In genomic region chr5:114570791-114571450, GRCm38 (mm10) we compare ENCODE assay signal across 8 mouse cellular contexts. TPM values are rescaled to one million over a fixed set of nuclear protein-coding genes. Genes with fewer than 3 reads are reported as not detected.
DNase-seq lines count a peak whose midpoint lies in the region; ATAC-seq and TF ChIP-seq lines count a peak whose summit lies in the region.
"Had no signal": no experiment of that assay in that cellular context is flagged by ENCODE, and none has a peak within 500 bp of the region (broad histone marks: within the 10 kb centered on the region; RNA-seq: fewer than 3 reads in every experiment).

No protein-coding gene starts in this region.

- H3K27me3 ChIP-seq in lung, embryonic 15.5 days: peaks cover 27% of the 10 kb centered on the region
- no peaks in the 10 kb centered on the region; the same call in none of the 2 replicates for H3K27me3 ChIP-seq in forebrain, postnatal 0 days (ENCODE audit: insufficient read depth, low read length)
- H3K27me3 ChIP-seq in liver, embryonic 15.5 days: peaks cover 88% of the 10 kb centered on the region
- no peaks in the 10 kb centered on the region for H3K27me3 ChIP-seq in stomach, embryonic 16.5 days (ENCODE audit: control insufficient read depth, insufficient read depth, low read length)

- peak overlapping the region; percentile 13; the same call in 1 of the 2 replicates for H3K9ac ChIP-seq in lung, embryonic 15.5 days
- H3K9ac ChIP-seq in forebrain, postnatal 0 days: peak overlapping the region; percentile 51
- no peak overlapping the region for H3K9ac ChIP-seq in liver, embryonic 15.5 days
- H3K9ac ChIP-seq in stomach, embryonic 16.5 days (ENCODE audit: low read length): peak overlapping the region; percentile 62

- DNase-seq in lung, adult 2 months: no peak
- no peak for DNase-seq in forebrain, postnatal 0 days
- DNase-seq in thymus, postnatal 10 days (ENCODE audit: low spot score in 2 of 2): no peak
- DNase-seq in ovary, postnatal 10 days (ENCODE audit: low spot score): no peak

- WGBS in lung, embryonic 15.5 days: 7% methylated on average over 14 of the region's 14 CpGs
- WGBS in lung, adult 2 months: 18% methylated on average over 14 of the region's 14 CpGs
- 3% methylated on average over 13 of the region's 14 CpGs for WGBS in forebrain, postnatal 0 days
- WGBS in liver, embryonic 15.5 days (ENCODE audit: insufficient replicate concordance): 8% methylated on average over 14 of the region's 14 CpGs
- 8% methylated on average over 14 of the region's 14 CpGs for WGBS in stomach, embryonic 16.5 days

- H3K4me1 ChIP-seq in lung, embryonic 15.5 days: peaks cover 80% of the 10 kb centered on the region
- peaks cover 5% of the 10 kb centered on the region; the same call in 1 of the 2 replicates for H3K4me1 ChIP-seq in lung, adult 2 months (ENCODE audit: control insufficient read depth, insufficient read depth, low read length)
- H3K4me1 ChIP-seq in forebrain, postnatal 0 days (ENCODE audit: insufficient read depth): peaks cover 50% of the 10 kb centered on the region
- H3K4me1 ChIP-seq in liver, embryonic 15.5 days (replicated peaks): peaks cover 61% of the 10 kb centered on the region
- peaks cover 63% of the 10 kb centered on the region for H3K4me1 ChIP-seq in stomach, embryonic 16.5 days (ENCODE audit: control insufficient read depth, insufficient read depth, low read length)

- TF ChIP-seq CTCF in lung, adult 2 months (IDR thresholded peaks at IDR 0.05; ENCODE audit: insufficient read depth, low read length): no peak
- no peak for TF ChIP-seq CTCF in forebrain, postnatal 0 days (IDR thresholded peaks at IDR 0.05; ENCODE audit: low read depth)

- H3K36me3 ChIP-seq in lung, embryonic 15.5 days: no peaks in the 10 kb centered on the region
- H3K36me3 ChIP-seq in forebrain, postnatal 0 days (ENCODE audit: insufficient read depth): no peaks in the 10 kb centered on the region
- no peaks in the 10 kb centered on the region for H3K36me3 ChIP-seq in liver, embryonic 15.5 days (replicated peaks)
- no peaks in the 10 kb centered on the region for H3K36me3 ChIP-seq in stomach, embryonic 16.5 days (ENCODE audit: control insufficient read depth, insufficient read depth, low read length)

- H3K9me3 ChIP-seq in lung, embryonic 15.5 days: no peaks in the 10 kb centered on the region
- H3K9me3 ChIP-seq in forebrain, postnatal 0 days (ENCODE audit: low read length): no peaks in the 10 kb centered on the region
- no peaks in the 10 kb centered on the region for H3K9me3 ChIP-seq in liver, embryonic 15.5 days (replicated peaks)
- H3K9me3 ChIP-seq in stomach, embryonic 16.5 days (replicated peaks; ENCODE audit: control insufficient read depth, low read length): no peaks in the 10 kb centered on the region

- no peak overlapping the region for H3K27ac ChIP-seq in lung, embryonic 15.5 days
- peak overlapping the region; percentile 62; the same call in 1 of the 2 replicates for H3K27ac ChIP-seq in forebrain, postnatal 0 days (ENCODE audit: low read depth, low read length)
- no peak overlapping the region for H3K27ac ChIP-seq in liver, embryonic 15.5 days (replicated peaks)
- H3K27ac ChIP-seq in stomach, embryonic 16.5 days (ENCODE audit: low read length): no peak overlapping the region

- TF ChIP-seq POLR2A in lung, adult 2 months (IDR thresholded peaks at IDR 0.05; ENCODE audit: borderline replicate concordance, extremely low read depth, low read depth, low read length): no peak

- peak overlapping the region; percentile 37 for H3K4me3 ChIP-seq in lung, embryonic 15.5 days
- H3K4me3 ChIP-seq in lung, adult 2 months (replicated peaks; ENCODE audit: extremely low read depth, low read depth, low read length): no peak overlapping the region
- H3K4me3 ChIP-seq in forebrain, postnatal 0 days (ENCODE audit: low read depth, low read length): peak overlapping the region; percentile 48
- peak overlapping the region; percentile 25 for H3K4me3 ChIP-seq in liver, embryonic 15.5 days (replicated peaks)
- peak overlapping the region; percentile 37 for H3K4me3 ChIP-seq in stomach, embryonic 16.5 days (replicated peaks; ENCODE audit: low read length)
- H3K4me3 ChIP-seq: myocyte had no signal

- H3K4me2 ChIP-seq in lung, embryonic 15.5 days: peak overlapping the region; percentile 75
- peak overlapping the region; percentile 83 for H3K4me2 ChIP-seq in forebrain, postnatal 0 days (ENCODE audit: low read depth)
- peak overlapping the region; percentile 51 for H3K4me2 ChIP-seq in liver, embryonic 15.5 days
- peak overlapping the region; percentile 57 for H3K4me2 ChIP-seq in stomach, embryonic 16.5 days (ENCODE audit: low read depth, low read length)

- no peak for ATAC-seq in lung, embryonic 15.5 days (ENCODE audit: borderline replicate concordance, extremely low read depth, low FRiP score, low TSS enrichment)
- no peak for ATAC-seq in forebrain, postnatal 0 days
- no peak for ATAC-seq in liver, embryonic 15.5 days (ENCODE audit: insufficient read depth)
- no peak for ATAC-seq in stomach, embryonic 16.5 days (ENCODE audit: insufficient read depth, low FRiP score)

RNA-seq across cellular contexts. Expression of gene Fam222a, which starts 3.1 kb away (rescaled TPM):
- polyA plus RNA-seq in lung, embryonic 15.5 days (2015; fragmentation: Nextera tagmentation; extraction: Ambion mirVana): 2.1 TPM in 2 replicates
- 7.6 and 8.0 TPM in 2 replicates for polyA plus RNA-seq in lung, adult 2 months (2012; rRNA removed)
- 6.2 and 8.2 TPM in 2 replicates for total RNA-seq in forebrain, postnatal 0 days (2014; rRNA removed)
- polyA plus RNA-seq in forebrain, postnatal 0 days (2015; fragmentation: Nextera tagmentation; extraction: Ambion mirVana): 2.9 and 3.4 TPM in 2 replicates
- polyA plus RNA-seq in liver, embryonic 15.5 days (2015; fragmentation: Nextera tagmentation; extraction: Ambion mirVana): 0.50 and 0.73 TPM in 2 replicates
- polyA plus RNA-seq in stomach, embryonic 16.5 days (2015; fragmentation: Nextera tagmentation; extraction: Ambion mirVana): 1.4 and 1.6 TPM in 2 replicates
